Mouse (Mus musculus): ENCODE results near the gene Ssh1. TPM values are rescaled to one million over a fixed set of nuclear protein-coding genes. Genes with fewer than 3 reads are reported as not detected.

Ssh1 gene
- total and polyA plus RNA-seq, 3 experiments = 3.0 to 8.2 (median 8.1) TPM

DNA sequence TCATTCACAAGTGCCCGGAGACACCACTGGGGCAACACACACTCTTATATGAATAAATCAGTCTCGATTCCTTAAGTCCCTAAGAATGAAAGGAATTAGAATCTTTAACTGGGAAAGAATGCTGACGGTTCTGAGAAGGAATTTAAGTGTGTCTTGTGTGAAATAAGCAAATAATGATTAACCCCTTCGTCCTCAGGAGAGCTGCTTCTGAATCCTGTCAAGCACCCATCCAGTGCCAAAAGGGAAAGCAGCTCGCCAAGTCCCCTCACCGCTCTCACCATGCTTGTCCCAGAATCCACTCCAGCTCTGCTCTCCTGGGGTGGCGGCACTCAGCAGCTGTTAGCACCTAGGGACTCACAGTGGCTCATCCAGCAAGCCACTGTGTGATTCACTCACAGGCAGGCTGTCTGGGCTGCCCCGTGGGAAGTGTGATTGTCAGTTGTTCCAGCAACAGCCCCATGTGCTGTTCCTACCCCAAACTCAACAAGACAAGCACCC lies 92.6 kb downstream of the Ssh1 start:
- Histone ChIP-seq H3K4me1 (ENCODE audit: control insufficient read depth in 1 of 2, insufficient read depth in 2 of 2) (peaks cover 0 to 72% of the 10 kb centered on the region in 2 experiments; a peak in 3 of 4 replicates), H3K4me3 (replicated peaks in 1 of 3; ENCODE audit: low read depth in 2 of 3, low read length in 2 of 3, poor library complexity in 1 of 3) (no peak overlapping the region), H3K27ac (ENCODE audit: insufficient read depth, low read depth) (no peak overlapping the region), H3K9me3 (replicated peaks; ENCODE audit: low read length) (no peaks in the 10 kb centered on the region), H3K27me3 (replicated peaks) (no peaks in the 10 kb centered on the region), H3K36me3 (replicated peaks in 1 of 2; ENCODE audit: control insufficient read depth in 1 of 2, insufficient read depth in 1 of 2, low read length in 1 of 2) (peaks cover 0 to 27% of the 10 kb centered on the region in 2 experiments), H3K79me2 (replicated peaks; ENCODE audit: control insufficient read depth, extremely low read depth, insufficient read depth, poor library complexity, severe bottlenecking) (peaks cover 35% of the 10 kb centered on the region), H3K4me2 (ENCODE audit: insufficient read depth, low read depth, poor library complexity, severe bottlenecking) (no peak overlapping the region), H3K9ac (ENCODE audit: insufficient read depth, low read depth) (no peak overlapping the region)
- DNase-seq (ENCODE audit: extremely low read depth) = no peak
- in situ Hi-C loops (cut with MboI; ENCODE audit: low pct_ligation_motif_present, low pct_unique_long_range_greater_than_20kb, low sequenced_read_pairs) (no loop called here), dilution Hi-C loops (cut with MboI; ENCODE audit: extremely low pct_ligation_motif_present, extremely low pct_unique_long_range_greater_than_20kb, low sequenced_read_pairs) (no loop called here)
- TF ChIP-seq MAX (IDR thresholded peaks at IDR 0.05; ENCODE audit: low read length) (no peak), MAFK (IDR thresholded peaks at IDR 0.05; ENCODE audit: insufficient replicate concordance, low read length) (no peak), MYC (IDR thresholded peaks at IDR 0.05; ENCODE audit: low read depth, low read length) (no peak), NRF1 (IDR thresholded peaks at IDR 0.05; ENCODE audit: low read depth, low read length) (no peak), CTCF (conservative IDR thresholded peaks at IDR 0.05 in 1 of 2, IDR thresholded peaks at IDR 0.05 in 1 of 2; ENCODE audit: low read depth in 2 of 2, low read length in 2 of 2) (no peak), CHD1 (IDR thresholded peaks at IDR 0.05; ENCODE audit: low read depth, low read length) (no peak), ZC3H11A (IDR thresholded peaks at IDR 0.05; ENCODE audit: low read depth, low read length) (no peak), USF1 (IDR thresholded peaks at IDR 0.05; ENCODE audit: low read depth, low read length) (no peak), JUN (IDR thresholded peaks at IDR 0.05; ENCODE audit: insufficient read depth, low read depth, low read length) (no peak), ZKSCAN1 (IDR thresholded peaks at IDR 0.05; ENCODE audit: borderline replicate concordance, low read depth, low read length) (no peak), SMC3 (IDR thresholded peaks at IDR 0.05; ENCODE audit: low read depth, low read length) (no peak), SIN3A (IDR thresholded peaks at IDR 0.05; ENCODE audit: low read length) (no peak), MAZ (IDR thresholded peaks at IDR 0.05; ENCODE audit: low read depth, low read length) (no peak), RCOR1 (conservative IDR thresholded peaks at IDR 0.05; ENCODE audit: low read depth, low read length) (no peak), ZMIZ1 (IDR thresholded peaks at IDR 0.05; ENCODE audit: low read depth, low read length) (no peak), HCFC1 (IDR thresholded peaks at IDR 0.05; ENCODE audit: low read depth, low read length) (no peak), UBTF (IDR thresholded peaks at IDR 0.05; ENCODE audit: low read depth, low read length) (no peak), EP300 (IDR thresholded peaks at IDR 0.05; ENCODE audit: low read length) (no peak), E2F4 (IDR thresholded peaks at IDR 0.05; ENCODE audit: insufficient replicate concordance, low read depth, low read length) (no peak)

DNA sequence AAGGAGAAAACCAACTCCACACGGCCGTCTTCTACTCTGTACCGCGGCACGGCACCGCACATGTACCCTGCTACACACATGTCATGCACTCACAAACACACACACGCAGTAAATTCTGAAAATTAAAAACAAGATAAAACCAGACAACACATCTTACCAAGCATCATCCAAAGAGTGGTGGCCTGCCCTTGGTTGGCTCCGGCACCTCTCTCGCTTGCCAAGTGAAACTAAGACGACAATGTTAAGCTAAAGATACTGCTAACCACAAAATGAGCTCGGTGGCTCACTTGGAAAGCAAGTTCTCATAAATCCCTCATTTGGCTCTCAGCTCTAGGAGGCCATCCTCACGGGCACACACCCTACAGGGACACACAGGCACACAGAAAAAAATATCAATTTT lies 94.2 kb downstream of the Ssh1 start:
- H3K36me3 ChIP-seq (replicated peaks in 1 of 2; ENCODE audit: control insufficient read depth in 1 of 2, insufficient read depth in 1 of 2, low read length in 1 of 2) = peaks cover 0 to 36% of the 10 kb centered on the region in 2 experiments
- H3K4me1 ChIP-seq (ENCODE audit: control insufficient read depth in 1 of 2, insufficient read depth in 2 of 2) = peaks cover 0 to 72% of the 10 kb centered on the region in 2 experiments; a peak in 3 of 4 replicates
- no peak overlapping the region for H3K27ac ChIP-seq (ENCODE audit: insufficient read depth, low read depth)
- H3K27me3 ChIP-seq (replicated peaks) = no peaks in the 10 kb centered on the region
- peak overlapping the region; percentile 0 to 29 (median 8) for H3K4me3 ChIP-seq (replicated peaks in 1 of 3; ENCODE audit: low read depth in 2 of 3, low read length in 2 of 3, poor library complexity in 1 of 3)
- in situ Hi-C loops (cut with MboI; ENCODE audit: low pct_ligation_motif_present, low pct_unique_long_range_greater_than_20kb, low sequenced_read_pairs) (no loop called here), dilution Hi-C loops (cut with MboI; ENCODE audit: extremely low pct_ligation_motif_present, extremely low pct_unique_long_range_greater_than_20kb, low sequenced_read_pairs) (no loop called here)
- DNase-seq (ENCODE audit: extremely low read depth) = peak; percentile 24
- 0 out of 2 replicates have a peak overlapping the region, but pooled peaks have one; percentile 15 for H3K9ac ChIP-seq (ENCODE audit: insufficient read depth, low read depth)
- H3K79me2 ChIP-seq (replicated peaks; ENCODE audit: control insufficient read depth, extremely low read depth, insufficient read depth, poor library complexity, severe bottlenecking) = peaks cover 29% of the 10 kb centered on the region
- TF ChIP-seq MEF2A (IDR thresholded peaks at IDR 0.05; ENCODE audit: borderline replicate concordance, low read depth, low read length) (no peak), SMC3 (IDR thresholded peaks at IDR 0.05; ENCODE audit: low read depth, low read length) (no peak), ELF1 (IDR thresholded peaks at IDR 0.05; ENCODE audit: low read depth, low read length) (no peak), USF2 (conservative IDR thresholded peaks at IDR 0.05; ENCODE audit: low read depth, low read length) (no peak), ZC3H11A (IDR thresholded peaks at IDR 0.05; ENCODE audit: low read depth, low read length) (no peak), USF1 (IDR thresholded peaks at IDR 0.05; ENCODE audit: low read depth, low read length) (no peak), MXI1 (IDR thresholded peaks at IDR 0.05; ENCODE audit: low read depth, low read length) (peak; percentile 41; the same call in 1 of the 2 replicates), JUND (conservative IDR thresholded peaks at IDR 0.05; ENCODE audit: low read depth, low read length) (no peak)
- H3K9me3 ChIP-seq (replicated peaks; ENCODE audit: low read length) = no peaks in the 10 kb centered on the region
- H3K4me2 ChIP-seq (ENCODE audit: insufficient read depth, low read depth, poor library complexity, severe bottlenecking) = peak overlapping the region; percentile 44

All from CH12.LX (cell line).